Mouse (Mus musculus): ENCODE data around the gene Acp2. TPM values are rescaled to one million over a fixed set of nuclear protein-coding genes. Genes with fewer than 3 reads are reported as not detected.
"Not testable (repeated sequence)": the region's sequence is repeated elsewhere in the genome, so short reads cannot be mapped to it uniquely, and the experiment has no call there.

Acp2 gene
- polyA plus RNA-seq, 1 experiment from 2014 or later: 21.9 TPM

DNA sequence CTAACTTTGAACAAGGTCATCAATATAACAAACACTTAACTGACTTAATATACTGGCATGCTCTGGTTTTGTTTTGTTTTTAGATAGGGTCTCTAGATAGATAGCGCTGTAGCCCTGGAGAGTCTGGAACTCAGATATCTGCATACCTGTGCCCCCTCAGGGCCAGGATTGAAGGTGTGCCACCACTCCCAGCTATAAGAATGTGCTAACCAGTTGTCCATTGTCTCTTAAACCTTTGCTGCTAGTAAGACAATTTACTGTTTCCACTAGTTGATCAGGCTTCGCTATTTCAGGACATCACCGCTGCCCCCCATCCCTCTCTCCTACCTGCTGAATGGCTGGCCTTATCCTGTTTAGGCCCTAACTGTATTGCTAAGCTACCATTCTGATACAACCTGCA, 17.8 kb downstream of the Acp2 start:
- 95% methylated on average over 3 of the region's 3 CpGs for WGBS
- H3K9ac ChIP-seq (ENCODE audit: low read length): no peak overlapping the region

GRCm38 (mm10) chr2:91223614-91224013, 20.9 kb downstream of the Acp2 start:
- 76% methylated on average over 2 of the region's 2 CpGs for WGBS
- no peak overlapping the region for H3K27ac ChIP-seq (replicated peaks in 1 of 2; ENCODE audit: control insufficient read depth in 1 of 2, insufficient read depth in 1 of 2, low read depth in 2 of 2, low read length in 2 of 2)

More for the DNA sequence above, 17.8 kb downstream of the Acp2 start:
- Histone ChIP-seq H3K9me3 (ENCODE audit: control insufficient read depth, low read length) (no peaks in the 10 kb centered on the region), H3K27me3 (ENCODE audit: control insufficient read depth, insufficient read depth, low read length) (no peaks in the 10 kb centered on the region), H3K4me1 (ENCODE audit: control insufficient read depth in 2 of 2, insufficient read depth in 2 of 2, low read length in 2 of 2) (no peaks in the 10 kb centered on the region), H3K4me3 (ENCODE audit: control insufficient read depth in 1 of 2, insufficient read depth in 1 of 2, low read depth in 1 of 2, low read length in 2 of 2) (no peak overlapping the region), H3K27ac (replicated peaks in 1 of 2; ENCODE audit: control insufficient read depth in 1 of 2, insufficient read depth in 1 of 2, low read depth in 2 of 2, low read length in 2 of 2) (no peak overlapping the region), H3K4me2 (ENCODE audit: low read length) (no peak overlapping the region), H3K36me3 (ENCODE audit: control insufficient read depth, insufficient read depth, low read length) (peaks cover 7% of the 10 kb centered on the region; the same call in 1 of the 2 replicates)
- ATAC-seq (ENCODE audit: insufficient number of reproducible peaks, insufficient read depth, low FRiP score, low read depth): no peak

GRCm38 (mm10) chr2:91229735-91230134, 27.1 kb downstream of the Acp2 start:
- Histone ChIP-seq H3K27ac (replicated peaks in 1 of 2; ENCODE audit: control insufficient read depth in 1 of 2, insufficient read depth in 1 of 2, low read depth in 2 of 2, low read length in 2 of 2) (no peak overlapping the region), H3K27me3 (ENCODE audit: control insufficient read depth, insufficient read depth, low read length) (no peaks in the 10 kb centered on the region), H3K9ac (ENCODE audit: low read length) (no peak overlapping the region), H3K9me3 (ENCODE audit: control insufficient read depth, low read length) (no peaks in the 10 kb centered on the region), H3K4me1 (ENCODE audit: control insufficient read depth in 2 of 2, insufficient read depth in 2 of 2, low read length in 2 of 2) (no peaks in the 10 kb centered on the region), H3K4me2 (ENCODE audit: low read length) (no peak overlapping the region), H3K4me3 (ENCODE audit: control insufficient read depth in 1 of 2, insufficient read depth in 1 of 2, low read depth in 1 of 2, low read length in 2 of 2) (no peak overlapping the region), H3K36me3 (ENCODE audit: control insufficient read depth, insufficient read depth, low read length) (0 out of 2 replicates have a peak, but pooled peaks cover 6% of the 10 kb centered on the region)
- WGBS: 72% methylated on average over 2 of the region's 2 CpGs
- no peak for ATAC-seq (ENCODE audit: insufficient number of reproducible peaks, insufficient read depth, low FRiP score, low read depth)

More at GRCm38 (mm10) chr2:91223614-91224013, 20.9 kb downstream of the Acp2 start:
- Histone ChIP-seq H3K4me2 (ENCODE audit: low read length) (no peak overlapping the region), H3K9me3 (ENCODE audit: control insufficient read depth, low read length) (no peaks in the 10 kb centered on the region), H3K27me3 (ENCODE audit: control insufficient read depth, insufficient read depth, low read length) (no peaks in the 10 kb centered on the region), H3K4me1 (ENCODE audit: control insufficient read depth in 2 of 2, insufficient read depth in 2 of 2, low read length in 2 of 2) (no peaks in the 10 kb centered on the region), H3K36me3 (ENCODE audit: control insufficient read depth, insufficient read depth, low read length) (no peaks in the 10 kb centered on the region), H3K4me3 (ENCODE audit: control insufficient read depth in 1 of 2, insufficient read depth in 1 of 2, low read depth in 1 of 2, low read length in 2 of 2) (no peak overlapping the region), H3K9ac (ENCODE audit: low read length) (no peak overlapping the region)
- ATAC-seq (ENCODE audit: insufficient number of reproducible peaks, insufficient read depth, low FRiP score, low read depth): no peak

GRCm38 (mm10) chr2:91236601-91237510, 34.2 kb downstream of the Acp2 start, which contains the start of gene Ddb2:
TSS of gene Ddb2 (minus strand) at chr2:91236982.
- no peaks in the 10 kb centered on the region for H3K27me3 ChIP-seq (ENCODE audit: control insufficient read depth, insufficient read depth, low read length)
- H3K9me3 ChIP-seq (ENCODE audit: control insufficient read depth, low read length): no peaks in the 10 kb centered on the region
- H3K4me3 ChIP-seq (ENCODE audit: control insufficient read depth in 1 of 2, insufficient read depth in 1 of 2, low read depth in 1 of 2, low read length in 2 of 2): peak within 1 kb of the TSS; percentile 71 to 79
- 0 out of 2 replicates have a peak, but pooled peaks cover 6% of the 10 kb centered on the region for H3K36me3 ChIP-seq (ENCODE audit: control insufficient read depth, insufficient read depth, low read length)
- H3K9ac ChIP-seq (ENCODE audit: low read length): peak within 1 kb of the TSS; percentile 83
- H3K27ac ChIP-seq (replicated peaks in 1 of 2; ENCODE audit: control insufficient read depth in 1 of 2, insufficient read depth in 1 of 2, low read depth in 2 of 2, low read length in 2 of 2): peak within 1 kb of the TSS; percentile 92 to 97
- ATAC-seq (ENCODE audit: insufficient number of reproducible peaks, insufficient read depth, low FRiP score, low read depth): peak; percentile 99
- WGBS: 2% methylated on average over 46 of the region's 48 CpGs
- H3K4me1 ChIP-seq (ENCODE audit: control insufficient read depth in 2 of 2, insufficient read depth in 2 of 2, low read length in 2 of 2): peaks cover 0 to 7% of the 10 kb centered on the region in 2 experiments; a peak in 2 of 4 replicates
- H3K4me2 ChIP-seq (ENCODE audit: low read length): peak within 1 kb of the TSS; percentile 97

DNA sequence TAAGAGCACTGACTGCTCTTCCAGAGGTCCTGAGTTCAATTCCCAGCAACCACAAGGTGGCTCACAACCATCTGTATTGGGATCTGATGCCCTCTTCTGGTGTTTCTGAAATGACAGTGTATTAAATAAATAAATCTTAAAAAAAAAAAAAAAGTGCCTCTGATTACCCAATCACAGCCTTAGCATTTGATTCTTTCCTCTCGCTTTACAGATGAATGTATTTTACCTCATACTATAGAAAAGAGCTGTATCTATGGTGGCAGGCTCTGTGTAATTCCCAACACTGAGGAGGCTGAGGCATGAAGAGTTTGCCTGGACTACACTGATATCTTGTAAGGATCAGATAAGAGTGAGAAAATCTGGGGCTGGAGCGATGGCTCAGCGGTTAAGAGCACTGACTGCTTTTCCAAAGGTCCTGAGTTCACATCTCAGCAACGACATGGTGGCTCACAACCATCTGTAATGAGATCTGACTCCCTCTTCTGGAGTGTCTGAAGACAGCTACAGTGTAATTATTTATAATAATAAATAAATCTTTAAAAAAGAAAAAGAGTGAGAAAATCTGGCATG, 34.9 kb downstream of the Acp2 start:
- H3K9me3 ChIP-seq (ENCODE audit: control insufficient read depth, low read length); H3K27me3 ChIP-seq (ENCODE audit: control insufficient read depth, insufficient read depth, low read length); H3K36me3 ChIP-seq (ENCODE audit: control insufficient read depth, insufficient read depth, low read length); H3K4me1 ChIP-seq (ENCODE audit: control insufficient read depth in 2 of 2, insufficient read depth in 2 of 2, low read length in 2 of 2): not testable (repeated sequence)
- H3K4me2 ChIP-seq (ENCODE audit: low read length): peak overlapping the region; percentile 97
- H3K4me3 ChIP-seq (ENCODE audit: control insufficient read depth in 1 of 2, insufficient read depth in 1 of 2, low read depth in 1 of 2, low read length in 2 of 2): peak overlapping the region; percentile 71 to 79
- H3K9ac ChIP-seq (ENCODE audit: low read length): peak overlapping the region; percentile 76
- 19% methylated on average over 4 of the region's 4 CpGs for whole genome bisulfite sequencing
- H3K27ac ChIP-seq (replicated peaks in 1 of 2; ENCODE audit: control insufficient read depth in 1 of 2, insufficient read depth in 1 of 2, low read depth in 2 of 2, low read length in 2 of 2): peak overlapping the region; percentile 92 to 97; a peak in 3 of 4 replicates
- ATAC-seq (ENCODE audit: insufficient number of reproducible peaks, insufficient read depth, low FRiP score, low read depth): 0 out of 2 replicates have a peak, but pooled peaks have one; percentile 8

DNA sequence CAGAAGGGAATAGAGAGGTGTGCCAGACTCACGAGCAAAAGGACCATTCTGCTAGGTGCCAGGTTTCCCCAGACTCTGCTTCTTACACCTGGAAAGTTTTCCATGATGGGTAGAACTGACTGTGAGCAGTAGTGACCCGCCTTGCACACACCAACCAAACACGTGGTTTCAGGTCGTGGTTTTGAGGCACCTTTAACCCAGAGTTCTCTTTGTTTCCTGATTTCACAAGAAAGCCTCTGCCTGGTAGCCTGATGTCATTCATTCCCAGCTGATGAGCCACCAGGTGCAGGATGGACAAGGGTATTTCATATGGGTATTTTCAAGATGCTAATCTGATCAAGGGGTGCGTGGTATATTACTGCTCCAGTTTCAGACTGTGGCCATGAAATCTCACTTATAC, 39.9 kb downstream of the Acp2 start:
- ATAC-seq (ENCODE audit: insufficient number of reproducible peaks, insufficient read depth, low FRiP score, low read depth): no peak
- Histone ChIP-seq H3K4me1 (ENCODE audit: control insufficient read depth in 2 of 2, insufficient read depth in 2 of 2, low read length in 2 of 2) (0 out of 4 replicates have a peak, but pooled peaks cover 0 to 2% of the 10 kb centered on the region in 2 experiments), H3K36me3 (ENCODE audit: control insufficient read depth, insufficient read depth, low read length) (no peaks in the 10 kb centered on the region), H3K9me3 (ENCODE audit: control insufficient read depth, low read length) (no peaks in the 10 kb centered on the region), H3K27ac (replicated peaks in 1 of 2; ENCODE audit: control insufficient read depth in 1 of 2, insufficient read depth in 1 of 2, low read depth in 2 of 2, low read length in 2 of 2) (no peak overlapping the region), H3K4me3 (ENCODE audit: control insufficient read depth in 1 of 2, insufficient read depth in 1 of 2, low read depth in 1 of 2, low read length in 2 of 2) (no peak overlapping the region), H3K27me3 (ENCODE audit: control insufficient read depth, insufficient read depth, low read length) (no peaks in the 10 kb centered on the region), H3K9ac (ENCODE audit: low read length) (no peak overlapping the region), H3K4me2 (ENCODE audit: low read length) (no peak overlapping the region)
- 67% methylated on average over 5 of the region's 5 CpGs for WGBS

DNA sequence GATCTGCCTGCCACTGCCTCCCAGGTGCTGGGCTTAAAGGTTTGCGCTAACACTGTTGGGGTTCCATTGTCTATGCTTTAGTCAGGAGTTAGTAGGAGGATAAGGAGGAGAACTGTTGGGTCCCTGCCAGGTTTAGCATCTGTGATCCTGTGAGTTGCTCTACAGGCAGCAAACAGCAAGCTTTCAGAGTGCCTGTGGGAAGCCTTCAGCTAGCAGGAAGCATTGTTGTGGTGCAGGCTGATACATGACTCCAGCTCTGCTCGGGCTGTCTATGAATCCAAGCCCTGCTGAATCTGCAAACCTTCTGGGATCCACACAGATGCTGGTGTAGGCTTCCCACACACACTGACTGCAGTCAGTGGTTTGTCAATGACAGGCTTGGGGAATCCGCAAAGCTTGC, 40.7 kb downstream of the Acp2 start:
- ATAC-seq (ENCODE audit: insufficient number of reproducible peaks, insufficient read depth, low FRiP score, low read depth): no peak
- no peak overlapping the region for H3K27ac ChIP-seq (replicated peaks in 1 of 2; ENCODE audit: control insufficient read depth in 1 of 2, insufficient read depth in 1 of 2, low read depth in 2 of 2, low read length in 2 of 2)
- 64% methylated on average over 3 of the region's 3 CpGs for WGBS

More for the DNA sequence above, 40.7 kb downstream of the Acp2 start:
- no peaks in the 10 kb centered on the region for H3K27me3 ChIP-seq (ENCODE audit: control insufficient read depth, insufficient read depth, low read length)
- H3K4me2 ChIP-seq (ENCODE audit: low read length): no peak overlapping the region
- H3K36me3 ChIP-seq (ENCODE audit: control insufficient read depth, insufficient read depth, low read length): no peaks in the 10 kb centered on the region
- H3K9ac ChIP-seq (ENCODE audit: low read length): no peak overlapping the region
- no peaks in the 10 kb centered on the region for H3K4me1 ChIP-seq (ENCODE audit: control insufficient read depth in 2 of 2, insufficient read depth in 2 of 2, low read length in 2 of 2)
- no peaks in the 10 kb centered on the region for H3K9me3 ChIP-seq (ENCODE audit: control insufficient read depth, low read length)
- no peak overlapping the region for H3K4me3 ChIP-seq (ENCODE audit: control insufficient read depth in 1 of 2, insufficient read depth in 1 of 2, low read depth in 1 of 2, low read length in 2 of 2)

Data from heart, embryonic 14.5 days (tissue).